Mouse (Mus musculus): ENCODE data around the gene Inpp1. TPM values are rescaled to one million over a fixed set of nuclear protein-coding genes. Genes with fewer than 3 reads are reported as not detected.

Gene Inpp1
- polyA plus RNA-seq, 1 experiment from 2014 or later: 15.5 TPM

- no peaks in the 10 kb centered on the region for H3K27me3 ChIP-seq (ENCODE audit: control insufficient read depth, insufficient read depth, low read length)
- H3K4me2 ChIP-seq (ENCODE audit: low read depth, low read length): peak overlapping the region; percentile 93
- 13% methylated on average over 3 of the region's 3 CpGs for WGBS
- peak overlapping the region; percentile 61 for H3K4me3 ChIP-seq (replicated peaks; ENCODE audit: low read length)
- no peak; the same call in 1 of the 2 replicates for ATAC-seq (ENCODE audit: insufficient read depth, low FRiP score)
- H3K4me1 ChIP-seq (ENCODE audit: control insufficient read depth, insufficient read depth, low read length): no peaks in the 10 kb centered on the region; the same call in 1 of the 2 replicates
- H3K9ac ChIP-seq (ENCODE audit: low read length): no peak overlapping the region
- H3K36me3 ChIP-seq (ENCODE audit: control insufficient read depth, insufficient read depth, low read length): no peaks in the 10 kb centered on the region
- H3K9me3 ChIP-seq (replicated peaks; ENCODE audit: control insufficient read depth, low read length): no peaks in the 10 kb centered on the region
- peak overlapping the region; percentile 69 for H3K27ac ChIP-seq (ENCODE audit: low read length)
Observed at GRCm38 (mm10) chr1:52844354-52844753, 26.9 kb upstream of the Inpp1 start.

GRCm38 (mm10) chr1:52839099-52839498 is 21.6 kb upstream of the Inpp1 start:
- Histone ChIP-seq H3K9me3 (replicated peaks; ENCODE audit: control insufficient read depth, low read length) (no peaks in the 10 kb centered on the region), H3K27me3 (ENCODE audit: control insufficient read depth, insufficient read depth, low read length) (no peaks in the 10 kb centered on the region), H3K4me3 (replicated peaks; ENCODE audit: low read length) (no peak overlapping the region), H3K27ac (ENCODE audit: low read length) (no peak overlapping the region), H3K9ac (ENCODE audit: low read length) (no peak overlapping the region), H3K4me1 (ENCODE audit: control insufficient read depth, insufficient read depth, low read length) (no peaks in the 10 kb centered on the region), H3K4me2 (ENCODE audit: low read depth, low read length) (no peak overlapping the region), H3K36me3 (ENCODE audit: control insufficient read depth, insufficient read depth, low read length) (no peaks in the 10 kb centered on the region)
- WGBS: 100% methylated on average over 3 of the region's 3 CpGs
- no peak for ATAC-seq (ENCODE audit: insufficient read depth, low FRiP score)

- 3% methylated on average over 7 of the region's 7 CpGs for WGBS
- H3K27ac ChIP-seq (ENCODE audit: low read length): peak overlapping the region; percentile 79; the same call in 1 of the 2 replicates
Observed at GRCm38 (mm10) chr1:52817813-52818147, 292 bp upstream of the Inpp1 start.

GRCm38 (mm10) chr1:52816232-52816891 is 1.1 kb downstream of the Inpp1 start:
- Histone ChIP-seq H3K4me3 (replicated peaks; ENCODE audit: low read length) (peak overlapping the region; percentile 59), H3K9ac (ENCODE audit: low read length) (peak overlapping the region; percentile 88), H3K4me2 (ENCODE audit: low read depth, low read length) (peak overlapping the region; percentile 78), H3K36me3 (ENCODE audit: control insufficient read depth, insufficient read depth, low read length) (no peaks in the 10 kb centered on the region), H3K9me3 (replicated peaks; ENCODE audit: control insufficient read depth, low read length) (no peaks in the 10 kb centered on the region), H3K27ac (ENCODE audit: low read length) (peak overlapping the region; percentile 79; the same call in 1 of the 2 replicates), H3K4me1 (ENCODE audit: control insufficient read depth, insufficient read depth, low read length) (peaks cover 4% of the 10 kb centered on the region), H3K27me3 (ENCODE audit: control insufficient read depth, insufficient read depth, low read length) (no peaks in the 10 kb centered on the region)
- WGBS: 54% methylated on average over 13 of the region's 13 CpGs
- no peak for ATAC-seq (ENCODE audit: insufficient read depth, low FRiP score)

More at GRCm38 (mm10) chr1:52817813-52818147, 292 bp upstream of the Inpp1 start:
- no peak for ATAC-seq (ENCODE audit: insufficient read depth, low FRiP score)
- Histone ChIP-seq H3K4me1 (ENCODE audit: control insufficient read depth, insufficient read depth, low read length) (peaks cover 4% of the 10 kb centered on the region), H3K9me3 (replicated peaks; ENCODE audit: control insufficient read depth, low read length) (no peaks in the 10 kb centered on the region), H3K27me3 (ENCODE audit: control insufficient read depth, insufficient read depth, low read length) (no peaks in the 10 kb centered on the region), H3K4me3 (replicated peaks; ENCODE audit: low read length) (peak overlapping the region; percentile 59), H3K4me2 (ENCODE audit: low read depth, low read length) (peak overlapping the region; percentile 78), H3K36me3 (ENCODE audit: control insufficient read depth, insufficient read depth, low read length) (no peaks in the 10 kb centered on the region), H3K9ac (ENCODE audit: low read length) (peak overlapping the region; percentile 88)

GRCm38 (mm10) chr1:52808456-52808855 is 9.0 kb downstream of the Inpp1 start:
- peak; percentile 62; the same call in 1 of the 2 replicates for ATAC-seq (ENCODE audit: insufficient read depth, low FRiP score)

GRCm38 (mm10) chr1:52805041-52805440 is 12.4 kb downstream of the Inpp1 start:
- 77% methylated on average over 1 of the region's 1 CpGs for WGBS
- H3K27me3 ChIP-seq (ENCODE audit: control insufficient read depth, insufficient read depth, low read length): no peaks in the 10 kb centered on the region

More at GRCm38 (mm10) chr1:52808456-52808855, 9.0 kb downstream of the Inpp1 start:
- no peaks in the 10 kb centered on the region for H3K27me3 ChIP-seq (ENCODE audit: control insufficient read depth, insufficient read depth, low read length)
- H3K4me2 ChIP-seq (ENCODE audit: low read depth, low read length): no peak overlapping the region
- no peaks in the 10 kb centered on the region for H3K36me3 ChIP-seq (ENCODE audit: control insufficient read depth, insufficient read depth, low read length)
- no peaks in the 10 kb centered on the region for H3K4me1 ChIP-seq (ENCODE audit: control insufficient read depth, insufficient read depth, low read length)
- no peak overlapping the region for H3K27ac ChIP-seq (ENCODE audit: low read length)
- 69% methylated on average over 6 of the region's 6 CpGs for WGBS
- H3K9me3 ChIP-seq (replicated peaks; ENCODE audit: control insufficient read depth, low read length): no peaks in the 10 kb centered on the region
- no peak overlapping the region for H3K9ac ChIP-seq (ENCODE audit: low read length)
- no peak overlapping the region for H3K4me3 ChIP-seq (replicated peaks; ENCODE audit: low read length)

GRCm38 (mm10) chr1:52802406-52802975 is 15.0 kb downstream of the Inpp1 start:
- Histone ChIP-seq H3K9ac (ENCODE audit: low read length) (no peak overlapping the region), H3K4me2 (ENCODE audit: low read depth, low read length) (no peak overlapping the region), H3K4me3 (replicated peaks; ENCODE audit: low read length) (no peak overlapping the region), H3K4me1 (ENCODE audit: control insufficient read depth, insufficient read depth, low read length) (peaks cover 18% of the 10 kb centered on the region), H3K27ac (ENCODE audit: low read length) (no peak overlapping the region; the same call in 1 of the 2 replicates), H3K27me3 (ENCODE audit: control insufficient read depth, insufficient read depth, low read length) (no peaks in the 10 kb centered on the region), H3K9me3 (replicated peaks; ENCODE audit: control insufficient read depth, low read length) (no peaks in the 10 kb centered on the region), H3K36me3 (ENCODE audit: control insufficient read depth, insufficient read depth, low read length) (no peaks in the 10 kb centered on the region)
- 77% methylated on average over 5 of the region's 5 CpGs for WGBS
- ATAC-seq (ENCODE audit: insufficient read depth, low FRiP score): no peak

More at GRCm38 (mm10) chr1:52805041-52805440, 12.4 kb downstream of the Inpp1 start:
- Histone ChIP-seq H3K27ac (ENCODE audit: low read length) (no peak overlapping the region), H3K9me3 (replicated peaks; ENCODE audit: control insufficient read depth, low read length) (no peaks in the 10 kb centered on the region), H3K36me3 (ENCODE audit: control insufficient read depth, insufficient read depth, low read length) (no peaks in the 10 kb centered on the region), H3K4me1 (ENCODE audit: control insufficient read depth, insufficient read depth, low read length) (peaks cover 6% of the 10 kb centered on the region; the same call in 1 of the 2 replicates), H3K4me3 (replicated peaks; ENCODE audit: low read length) (no peak overlapping the region), H3K4me2 (ENCODE audit: low read depth, low read length) (no peak overlapping the region), H3K9ac (ENCODE audit: low read length) (no peak overlapping the region)
- no peak for ATAC-seq (ENCODE audit: insufficient read depth, low FRiP score)

GRCm38 (mm10) chr1:52801651-52802050 is 15.8 kb downstream of the Inpp1 start:
- WGBS: 75% methylated on average over 5 of the region's 5 CpGs
- H3K27ac ChIP-seq (ENCODE audit: low read length): no peak overlapping the region
- H3K4me2 ChIP-seq (ENCODE audit: low read depth, low read length): no peak overlapping the region
- no peak for ATAC-seq (ENCODE audit: insufficient read depth, low FRiP score)
- H3K36me3 ChIP-seq (ENCODE audit: control insufficient read depth, insufficient read depth, low read length): no peaks in the 10 kb centered on the region
- H3K4me1 ChIP-seq (ENCODE audit: control insufficient read depth, insufficient read depth, low read length): peaks cover 18% of the 10 kb centered on the region
- no peak overlapping the region for H3K4me3 ChIP-seq (replicated peaks; ENCODE audit: low read length)
- H3K27me3 ChIP-seq (ENCODE audit: control insufficient read depth, insufficient read depth, low read length): no peaks in the 10 kb centered on the region
- no peak overlapping the region for H3K9ac ChIP-seq (ENCODE audit: low read length)
- no peaks in the 10 kb centered on the region for H3K9me3 ChIP-seq (replicated peaks; ENCODE audit: control insufficient read depth, low read length)

- Histone ChIP-seq H3K27ac (ENCODE audit: low read length) (peak overlapping the region; percentile 66; the same call in 1 of the 2 replicates), H3K9me3 (replicated peaks; ENCODE audit: control insufficient read depth, low read length) (no peaks in the 10 kb centered on the region), H3K9ac (ENCODE audit: low read length) (no peak overlapping the region; the same call in 1 of the 2 replicates), H3K4me1 (ENCODE audit: control insufficient read depth, insufficient read depth, low read length) (peaks cover 18% of the 10 kb centered on the region), H3K4me2 (ENCODE audit: low read depth, low read length) (no peak overlapping the region), H3K4me3 (replicated peaks; ENCODE audit: low read length) (no peak overlapping the region), H3K27me3 (ENCODE audit: control insufficient read depth, insufficient read depth, low read length) (no peaks in the 10 kb centered on the region), H3K36me3 (ENCODE audit: control insufficient read depth, insufficient read depth, low read length) (no peaks in the 10 kb centered on the region)
- ATAC-seq (ENCODE audit: insufficient read depth, low FRiP score): peak; percentile 59; the same call in 1 of the 2 replicates
- WGBS: 43% methylated on average over 3 of the region's 3 CpGs
Observed at GRCm38 (mm10) chr1:52800340-52800740, 17.1 kb downstream of the Inpp1 start.
